Mouse (Mus musculus) urinary bladder, postnatal 4 days (tissue): ENCODE measurements at regions not wholly inside any gene's neighbourhood (a gene's known extent, or its start where the extent isn't known, plus 50 kb on each side); places are given as distances from the start of the nearest gene placed in this dataset.

Experiments
- DNase-seq, 2 experiments: peaks; one replicate each; pipeline ENCODE4 v3.0.0; 2021 to 2022; ENCODE audit warnings: low spot score in 2 of 2

DNA sequence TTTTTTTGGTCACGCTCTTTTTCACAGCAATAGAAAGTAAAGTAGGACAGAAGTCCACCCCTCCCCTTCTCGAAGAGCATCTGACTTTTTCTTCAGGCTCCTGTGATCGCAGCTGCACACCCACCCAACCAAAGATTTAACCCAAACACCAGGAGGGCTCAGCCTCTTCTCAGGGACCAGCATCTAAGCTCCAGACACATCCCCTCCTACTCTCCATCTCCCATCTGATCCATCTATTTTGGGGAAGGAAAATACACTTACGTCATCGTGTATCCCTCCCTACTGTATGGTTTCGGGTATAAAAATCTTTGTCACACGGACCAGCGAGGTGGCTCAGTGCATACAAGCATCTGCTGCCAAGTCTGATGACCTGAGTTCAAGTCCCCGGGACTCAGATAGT lies 284.3 kb downstream of the 3100002H09Rik start:
- no peak for DNase-seq

DNA sequence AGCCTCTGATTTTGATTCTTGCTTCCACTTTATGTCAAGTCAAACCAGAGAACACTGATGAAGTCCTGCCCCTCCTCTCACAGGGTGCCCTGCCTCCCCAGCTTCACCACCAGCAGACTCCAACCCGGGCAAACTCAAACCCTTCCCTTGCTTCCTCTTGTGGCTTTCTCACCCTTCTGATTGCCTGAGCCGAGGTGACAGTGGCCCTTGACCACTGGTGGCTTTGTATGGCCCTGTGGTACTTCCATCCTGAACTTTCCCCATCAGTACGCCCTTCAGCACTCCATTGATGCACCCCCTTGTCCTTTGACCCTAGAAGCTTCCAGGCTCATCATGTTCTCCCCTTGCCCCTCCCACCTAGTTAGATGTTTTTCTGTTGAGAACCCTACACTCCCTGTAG lies 287.0 kb downstream of the 3100002H09Rik start:
- DNase-seq: no peak

DNA sequence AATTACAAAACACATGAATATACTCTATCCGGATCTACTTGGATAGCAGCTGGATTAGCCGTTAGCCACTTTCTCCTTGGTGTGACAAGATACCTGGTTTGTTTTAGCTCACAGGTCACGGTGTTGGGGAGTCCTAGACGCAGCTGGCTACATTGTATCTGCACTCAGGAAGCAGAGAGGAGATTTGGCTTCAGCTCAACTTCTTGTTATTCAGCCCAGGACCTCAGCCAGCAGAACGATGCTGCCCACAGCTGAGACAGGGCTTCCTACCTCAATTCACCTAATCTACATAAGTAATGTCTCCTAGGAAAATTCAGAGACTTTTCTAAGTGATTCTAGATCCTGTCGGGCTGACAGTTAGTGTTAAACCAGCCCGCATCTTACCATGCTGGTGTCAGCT lies 289.4 kb downstream of the 3100002H09Rik start:
- DNase-seq: no peak

DNA sequence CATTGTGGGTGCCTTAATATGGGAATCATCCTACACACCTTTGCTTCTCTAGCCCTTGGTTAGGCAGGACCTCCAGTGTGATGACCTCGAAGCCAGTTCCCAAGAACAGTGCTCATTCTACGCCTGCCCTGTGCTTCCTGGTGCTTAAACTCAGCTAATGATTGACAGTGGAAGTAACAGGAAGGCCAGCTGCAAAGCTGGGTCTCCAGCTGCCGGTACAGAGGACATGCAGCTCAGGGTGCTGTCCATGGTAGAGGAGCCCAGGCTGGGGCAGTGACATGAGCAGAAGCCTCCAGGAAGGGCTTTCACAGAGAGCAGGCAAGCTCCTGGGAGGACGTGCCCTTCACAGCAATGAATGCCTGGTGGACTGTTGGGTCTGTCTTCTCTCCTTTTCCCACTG lies 293.6 kb downstream of the 3100002H09Rik start:
- no peak for DNase-seq

DNA sequence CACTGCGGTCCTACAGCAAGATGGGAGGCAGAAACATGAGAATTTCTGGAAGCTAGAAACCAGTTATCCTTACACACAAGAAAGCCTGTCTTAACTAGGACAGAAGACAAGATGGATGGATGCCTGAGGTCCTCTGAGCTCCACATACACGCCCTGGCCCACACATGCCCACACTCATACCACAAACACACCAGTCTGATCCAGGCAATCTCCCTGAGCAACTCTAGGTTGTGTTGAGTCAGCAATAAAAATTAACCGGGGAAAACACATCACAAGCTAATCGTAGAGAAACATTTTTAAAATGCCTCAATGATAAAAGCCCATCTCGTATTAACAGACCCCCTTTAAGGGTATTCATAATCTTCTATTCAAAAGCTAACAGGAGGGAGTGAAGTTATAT lies 298.9 kb downstream of the 3100002H09Rik start:
- DNase-seq: no peak

DNA sequence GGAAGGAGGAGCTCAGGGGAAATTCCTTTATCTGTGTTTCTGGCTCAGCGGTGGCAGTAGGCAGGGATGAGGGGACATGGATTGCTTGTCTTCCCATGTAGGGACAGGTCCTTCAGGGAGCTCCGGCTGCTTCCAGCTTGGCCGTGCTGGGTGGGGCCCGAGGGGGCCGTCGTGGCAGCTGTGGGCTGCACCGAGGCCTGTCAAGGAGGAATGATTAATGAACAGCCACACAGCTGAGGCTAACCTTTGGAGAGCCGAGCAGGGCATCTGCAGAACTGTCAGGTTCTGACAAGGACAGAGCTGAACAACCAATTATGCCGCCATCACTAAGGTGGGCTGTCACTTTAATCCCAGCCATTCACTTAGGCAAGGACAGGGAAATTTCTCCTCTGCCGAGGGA lies 300.0 kb downstream of the 3100002H09Rik start:
- no peak for DNase-seq

DNA sequence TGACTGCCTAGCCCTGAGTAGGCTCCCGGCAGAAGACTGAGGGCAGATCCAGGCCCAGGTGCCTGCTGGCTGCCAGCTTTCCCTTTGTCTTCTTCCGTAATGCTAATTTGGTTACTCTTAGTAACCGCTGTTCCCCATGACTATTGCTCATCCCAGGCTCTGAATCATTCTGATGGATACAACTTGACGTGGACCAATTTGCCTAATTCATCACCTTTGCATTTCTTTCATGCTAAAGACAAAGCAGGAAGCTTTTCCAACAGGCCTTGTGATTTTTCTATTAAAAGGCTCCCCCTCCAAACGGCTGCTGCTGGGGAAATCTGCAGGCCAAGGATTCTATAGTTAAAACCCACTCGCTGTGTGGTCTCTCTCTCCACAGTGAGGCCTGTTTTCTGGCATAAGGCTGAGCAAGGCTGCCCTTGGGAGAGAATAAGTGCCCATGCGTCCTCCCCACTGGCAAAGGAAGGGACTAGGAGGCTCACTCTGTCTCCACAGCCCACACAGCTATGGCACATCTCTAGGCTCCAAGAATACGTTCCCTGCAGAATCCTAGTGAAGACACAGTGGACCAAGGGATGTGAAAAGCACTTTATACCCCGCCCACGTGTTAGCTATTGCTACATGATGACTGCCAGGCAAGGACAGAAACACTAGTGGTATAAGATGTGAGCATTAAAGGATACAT lies 304.6 kb downstream of the 3100002H09Rik start:
- DNase-seq: no peak

DNA sequence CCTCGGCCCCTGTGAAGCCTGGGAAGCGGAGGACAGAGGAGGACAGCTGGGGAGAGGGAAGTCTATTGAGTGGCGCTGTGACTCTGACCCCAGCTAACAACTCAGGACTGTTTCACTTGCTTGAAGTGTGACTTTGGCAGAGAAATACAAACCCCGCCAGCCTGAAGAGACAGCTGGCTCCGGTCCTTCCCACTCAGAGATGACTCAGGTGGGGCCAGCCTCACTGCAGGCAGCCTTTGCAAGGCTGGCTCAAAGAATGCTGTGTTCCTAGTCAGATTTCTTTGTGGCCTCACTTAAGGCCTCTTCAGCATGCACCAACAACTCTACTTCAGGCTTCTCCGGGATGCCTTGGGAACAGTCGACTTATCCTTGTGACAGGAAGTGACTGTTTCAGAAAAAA lies 307.7 kb downstream of the 3100002H09Rik start:
- no peak for DNase-seq

DNA sequence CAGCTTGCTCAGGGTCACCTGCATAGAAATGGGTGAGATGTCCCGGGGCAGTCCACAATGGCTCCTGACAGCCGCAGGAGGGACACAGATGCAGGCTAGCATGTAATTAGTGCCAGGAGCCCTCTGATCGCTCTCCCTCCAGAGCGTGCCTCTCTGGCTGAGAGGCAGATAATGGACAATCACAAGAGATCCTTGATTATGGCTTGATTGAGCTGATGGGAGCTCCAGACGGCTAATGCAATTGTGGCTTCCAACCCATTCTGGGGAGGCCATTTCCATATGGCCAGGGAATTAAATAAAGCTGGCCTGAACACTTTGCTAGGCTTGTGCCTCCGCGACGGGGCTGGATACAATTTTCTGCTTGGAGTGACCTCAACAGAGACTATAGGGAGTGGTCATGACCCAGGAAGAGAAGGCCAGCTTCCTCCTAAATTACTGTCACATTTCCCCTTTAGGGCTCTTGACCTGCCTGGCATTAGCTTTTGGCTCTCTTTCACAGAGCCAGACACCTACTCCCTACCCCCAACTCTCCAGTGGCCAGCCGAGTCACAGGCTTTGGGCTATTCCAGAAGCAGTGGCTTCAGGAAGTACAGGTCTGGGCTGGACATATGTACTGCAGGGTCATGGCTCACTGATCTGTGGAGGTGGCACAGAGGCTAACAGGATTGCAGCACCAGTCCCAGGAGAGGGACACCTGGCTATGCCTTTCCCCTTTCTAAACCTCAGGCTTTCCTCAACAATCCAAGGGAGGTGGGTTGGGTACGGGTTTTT lies 311.8 kb downstream of the 3100002H09Rik start:
- DNase-seq: no peak

DNA sequence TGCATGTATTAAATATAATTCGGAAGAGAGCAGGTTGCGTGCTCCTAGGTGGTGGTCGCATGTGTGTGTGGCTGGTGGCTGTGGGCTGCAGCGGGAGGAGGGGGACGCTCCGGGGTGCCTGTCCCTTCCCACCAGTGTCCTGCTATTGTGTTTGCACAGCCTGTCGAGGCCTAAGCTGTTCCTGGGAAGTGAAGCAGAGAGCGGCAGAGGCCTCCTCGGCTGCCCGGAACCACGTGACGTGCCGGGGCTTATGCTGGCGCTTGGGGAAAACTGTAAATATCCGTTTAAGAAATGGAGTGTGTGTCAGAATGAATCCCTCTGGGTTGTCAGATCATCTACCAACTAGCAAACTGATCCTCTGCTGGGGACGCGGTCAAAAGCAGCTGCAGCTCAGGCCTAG lies 318.3 kb downstream of the 3100002H09Rik start:
- DNase-seq: no peak

DNA sequence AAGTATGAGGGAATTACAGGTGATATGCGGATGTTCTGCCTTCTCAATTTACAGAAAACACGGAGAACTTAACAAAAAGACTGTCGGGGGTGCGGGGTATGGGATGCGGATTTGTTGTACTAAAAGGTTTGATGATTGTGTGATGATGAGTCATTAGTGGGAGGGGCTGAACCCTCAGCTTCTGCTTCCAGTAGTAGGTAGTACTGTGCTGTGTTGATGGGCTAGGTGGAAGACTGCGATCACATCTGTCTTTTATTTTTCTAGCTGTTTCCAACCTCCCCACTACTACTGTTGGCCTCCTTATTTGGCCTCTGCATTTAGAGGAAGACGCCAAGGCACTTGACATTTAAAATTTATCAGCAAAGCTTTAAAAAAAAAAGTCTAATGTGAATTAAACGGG lies 318.8 kb downstream of the 3100002H09Rik start:
- DNase-seq: no peak

DNA sequence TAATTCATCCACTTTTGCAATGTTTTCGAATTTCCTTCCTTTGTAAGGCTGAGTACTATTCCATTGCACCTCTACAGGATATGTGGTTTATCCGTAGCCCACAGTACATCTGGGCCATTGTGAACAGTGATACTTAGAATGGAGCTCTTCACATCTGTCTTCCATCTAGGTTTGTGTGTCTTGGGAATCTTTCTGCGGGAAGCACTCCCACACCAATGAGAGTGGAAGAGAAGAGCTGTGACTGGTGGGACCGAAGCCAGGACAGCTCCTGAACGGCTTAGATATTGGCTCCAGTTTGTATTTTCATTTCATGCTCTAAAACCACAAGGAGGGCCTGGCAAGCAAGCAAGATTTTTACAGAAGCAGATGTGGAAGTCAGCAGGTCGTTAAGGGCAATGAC lies 323.1 kb downstream of the 3100002H09Rik start:
- DNase-seq: no peak

DNA sequence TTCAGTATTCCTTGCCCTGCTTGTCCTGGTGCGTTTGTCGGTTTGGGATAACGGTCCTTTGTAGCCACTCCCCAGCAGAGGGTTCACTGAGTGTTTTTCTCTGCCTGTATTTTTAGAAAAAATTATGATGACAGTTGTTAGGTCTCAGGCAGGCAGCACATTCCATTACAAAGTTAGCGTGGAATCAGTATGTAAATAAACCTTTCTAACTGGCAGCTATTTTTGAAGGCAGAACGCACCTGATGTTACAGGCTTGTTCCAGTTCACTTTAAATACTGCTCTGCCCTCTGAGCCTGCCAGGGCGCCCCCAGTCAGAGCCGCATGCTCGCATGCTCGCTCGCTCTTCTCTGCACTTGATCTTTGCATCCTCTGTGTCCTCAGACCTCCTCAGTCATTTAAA lies 331.9 kb downstream of the 3100002H09Rik start:
- no peak for DNase-seq

DNA sequence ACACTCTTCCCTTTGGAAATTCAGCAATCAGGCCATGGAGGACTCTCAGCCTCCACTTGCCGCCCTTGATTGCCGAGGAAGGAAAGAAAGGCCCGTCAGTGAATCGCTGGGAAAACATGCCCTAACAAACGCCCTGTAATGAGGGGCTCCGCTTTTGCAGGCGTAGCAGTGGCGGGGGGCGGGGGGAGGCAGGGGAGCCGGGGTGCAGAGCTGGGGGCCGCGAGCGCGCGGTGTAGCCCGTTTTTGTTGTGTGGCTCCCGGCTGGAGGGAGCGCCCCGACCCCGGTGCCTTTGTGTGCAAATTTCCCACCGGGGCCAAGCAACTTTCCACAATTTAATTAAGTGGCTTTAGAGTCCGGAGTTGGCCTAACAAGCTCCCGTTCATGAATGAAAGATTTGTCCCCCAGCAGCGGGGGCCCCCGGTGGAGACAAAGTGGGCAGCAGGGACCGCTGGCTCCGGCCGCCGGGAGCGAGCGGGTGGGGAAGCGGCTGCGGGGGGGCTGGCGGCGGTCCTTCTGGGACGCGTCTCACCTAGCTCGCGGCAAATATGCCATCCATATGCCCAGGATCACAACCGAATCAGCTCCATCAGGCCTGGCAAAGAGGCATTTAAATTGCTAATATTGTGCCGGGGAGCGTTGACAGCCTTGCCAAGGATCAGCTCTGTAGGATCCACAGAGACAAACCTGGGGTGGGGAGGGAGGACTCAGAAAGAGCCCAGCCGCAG lies 333.0 kb downstream of the 3100002H09Rik start:
- no peak for DNase-seq

DNA sequence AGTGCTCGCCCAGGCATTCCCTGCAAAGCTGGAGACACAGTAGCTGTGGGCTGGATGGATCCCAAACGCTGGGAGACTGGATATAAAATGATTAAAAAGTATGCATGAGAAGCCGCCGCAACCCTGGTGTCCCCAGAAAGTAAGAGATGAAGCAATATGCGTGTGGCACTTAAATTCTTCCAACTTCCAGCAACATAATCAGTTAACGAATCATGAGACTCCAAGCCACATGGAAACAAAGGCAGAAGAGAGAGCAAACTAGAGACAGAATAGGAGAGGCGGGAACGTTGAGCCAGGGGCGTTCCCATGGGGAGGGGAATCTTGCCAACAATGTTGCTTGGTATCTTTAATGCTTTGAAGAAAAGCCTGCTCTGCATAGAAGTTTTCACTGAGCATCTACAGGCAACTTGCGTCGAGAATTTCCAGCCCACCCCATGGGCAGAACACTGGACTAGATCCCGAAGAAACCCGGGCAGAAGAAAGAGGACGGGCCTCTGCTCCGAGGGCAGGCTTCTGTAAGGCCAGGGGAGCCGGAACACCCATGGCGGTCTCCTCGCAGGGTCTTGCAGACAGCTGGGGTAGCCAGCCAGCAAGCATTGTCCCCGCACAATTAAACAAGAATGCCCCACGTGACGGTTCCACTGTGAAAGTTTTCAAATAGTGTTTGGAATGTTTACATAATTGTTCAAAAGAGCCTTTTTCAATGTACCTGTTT lies 333.7 kb downstream of the 3100002H09Rik start:
- DNase-seq: no peak

DNA sequence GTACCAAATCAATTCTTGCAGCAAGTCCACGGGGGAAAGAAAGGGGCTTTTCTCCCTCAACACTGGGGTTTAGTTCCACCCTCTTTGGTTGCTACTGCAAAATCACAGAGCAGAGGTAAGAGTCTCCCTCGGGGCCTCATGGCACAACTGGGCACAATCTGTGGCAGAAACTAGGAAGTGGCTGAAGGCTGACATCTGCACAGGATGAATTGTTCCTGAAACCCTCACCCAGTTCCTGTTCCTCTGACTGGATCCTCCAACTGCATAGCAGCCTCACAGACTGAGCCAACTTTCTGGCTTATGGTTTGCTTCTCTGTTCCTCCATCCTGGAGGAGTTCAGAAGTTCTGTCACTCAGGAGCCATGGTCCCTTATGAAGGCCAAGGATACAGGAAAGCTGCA lies 338.6 kb downstream of the 3100002H09Rik start:
- no peak for DNase-seq

DNA sequence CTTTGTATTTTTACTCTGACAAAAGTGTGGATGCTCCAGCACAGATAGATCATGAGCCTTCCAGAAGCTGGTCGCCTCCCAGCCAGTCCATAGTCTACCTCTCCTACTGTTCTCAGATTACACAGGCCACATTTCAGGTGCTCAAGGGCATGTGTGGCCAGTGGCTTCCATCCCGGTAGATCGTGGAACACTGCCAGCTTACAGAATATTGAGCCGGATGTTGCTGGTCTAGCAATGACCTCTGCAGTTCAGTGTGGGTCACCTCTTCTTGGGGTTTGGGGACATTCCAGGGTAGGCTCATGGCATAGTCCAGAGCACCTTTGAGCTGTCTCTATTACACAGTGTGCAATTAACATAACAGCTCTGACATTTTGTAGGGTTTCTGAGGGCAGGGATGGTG lies 342.2 kb downstream of the 3100002H09Rik start:
- DNase-seq: no peak

DNA sequence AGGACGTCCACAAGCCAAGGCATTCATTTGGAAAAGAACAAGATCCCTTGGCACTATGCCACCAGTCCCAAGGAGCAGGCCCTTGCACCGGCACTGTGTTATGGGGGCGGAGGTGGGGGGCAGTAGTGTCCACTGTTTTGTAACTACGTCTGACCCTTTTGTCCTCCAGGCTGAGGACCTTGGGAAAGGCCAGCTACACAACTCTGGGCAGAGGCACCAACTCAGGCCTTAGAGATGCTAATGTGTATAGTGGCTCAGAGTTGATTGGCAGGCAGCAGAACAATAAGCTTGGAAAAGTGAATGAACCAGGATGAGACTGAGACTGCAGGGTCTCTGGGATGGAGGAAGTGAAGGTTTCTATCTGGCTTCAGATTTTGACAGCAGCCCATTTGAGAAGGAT lies 344.0 kb downstream of the 3100002H09Rik start:
- no peak for DNase-seq

DNA sequence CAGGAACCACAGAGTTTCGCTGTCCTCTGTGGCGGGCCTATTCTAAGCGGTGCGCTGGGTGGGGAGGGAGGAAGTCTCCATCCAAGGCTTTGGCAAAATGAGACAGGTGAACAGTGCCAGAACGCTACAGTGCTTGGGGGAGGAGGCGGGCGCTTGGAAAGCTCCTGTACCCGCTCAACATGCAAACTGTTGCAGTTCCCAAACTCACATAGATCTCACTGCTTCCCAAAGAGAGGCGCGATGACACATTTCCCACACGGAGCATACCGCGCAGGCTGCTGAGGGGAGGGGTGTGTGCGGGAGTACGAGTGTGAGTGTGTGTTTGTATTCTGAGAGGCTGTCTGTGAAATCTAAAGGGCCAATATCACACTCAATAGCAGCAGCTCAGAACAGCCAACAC lies 345.1 kb downstream of the 3100002H09Rik start:
- DNase-seq: no peak

DNA sequence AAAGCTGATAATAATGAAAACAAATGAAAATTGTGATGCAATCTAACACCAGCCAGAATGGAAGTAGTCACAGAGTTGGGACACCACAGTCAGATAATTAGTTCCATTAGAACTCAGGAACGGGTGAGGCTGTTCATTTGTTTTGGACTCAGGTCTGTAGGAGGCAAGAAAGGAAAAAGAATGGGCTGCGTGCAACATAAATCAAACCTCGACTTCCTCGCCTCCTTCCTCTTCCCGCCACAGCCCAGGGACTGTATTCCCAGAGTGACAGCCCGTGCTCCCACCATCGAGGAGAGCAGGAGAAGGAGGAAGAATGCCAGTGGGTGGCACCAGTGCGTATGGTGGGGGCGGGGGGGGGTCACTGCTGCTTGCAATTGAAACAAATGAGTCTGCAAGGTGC lies 339.2 kb upstream of the 4930535I16Rik start:
- no peak for DNase-seq

DNA sequence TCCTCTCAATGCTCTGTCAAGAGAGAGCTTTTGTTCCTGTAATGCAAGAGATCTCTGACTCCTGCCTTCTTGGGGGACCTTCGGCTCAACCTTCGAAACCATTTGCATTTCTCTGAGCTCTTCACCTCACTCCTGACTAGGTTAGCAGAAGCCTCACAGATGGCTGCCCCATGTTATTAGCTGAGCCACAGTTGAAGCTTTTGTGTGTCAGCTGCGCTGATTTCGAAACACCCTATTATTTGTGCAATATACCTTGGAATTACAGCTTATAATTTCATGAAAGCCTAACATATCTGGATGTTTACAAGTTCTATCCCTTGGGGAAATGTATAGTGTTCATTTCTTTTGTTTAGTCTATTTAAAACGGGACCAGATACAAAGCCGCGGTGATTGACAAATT lies 338.7 kb upstream of the 4930535I16Rik start:
- DNase-seq: no peak

DNA sequence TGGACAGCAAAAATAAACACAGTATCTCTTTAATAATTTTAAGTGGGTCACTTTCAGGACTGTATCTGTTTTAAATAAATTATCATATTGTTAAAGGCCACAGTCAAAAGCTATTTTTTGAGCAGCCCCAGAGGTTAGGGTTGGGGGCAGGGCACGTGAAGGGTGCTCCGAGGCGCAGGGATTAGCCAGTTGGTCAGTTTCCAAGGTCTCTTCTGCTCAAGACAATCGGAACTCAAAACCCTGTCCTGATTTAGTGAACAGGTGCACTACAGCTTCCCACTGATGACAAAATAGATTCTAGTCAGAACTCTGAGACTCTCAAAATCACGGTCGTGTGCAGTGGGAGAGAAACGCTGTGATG lies 337.3 kb upstream of the 4930535I16Rik start:
- no peak for DNase-seq
